Mouse (Mus musculus) left cerebral cortex, postnatal 14 days (tissue): Measurements from ENCODE around the gene Dhx32. TPM values are rescaled to one million over a fixed set of nuclear protein-coding genes. Genes with fewer than 3 reads are reported as not detected.

ENCODE experiments used
- DNase-seq, 2 experiments: peaks; one replicate each; pipeline ENCODE4 v3.0.0; 2021 to 2022; ENCODE audit warnings: low spot score in 2 of 2, mixed read lengths in 1 of 2
- intact Hi-C: fragments of 180-260 bp; cut with DNase I; formaldehyde crosslinking; loops from one replicate; pipeline ENCODE4 v1.15.1; 2025
- long read RNA-seq, 2 experiments: library from polyadenylated mRNA; stranded (forward); transcript quantifications; one replicate each; pipeline ENCODE4 v2.0.0; 2021
- total RNA-seq, 2 experiments: library from RNA; stranded (reverse); gene quantifications; 2 replicates each; pipeline ENCODE4 v1.2.3; 2021

The Dhx32 gene
- 10 to 100 TPM; 40.9 to 43.8 TPM for total RNA-seq
- long read RNA-seq, experiment 1, transcript Dhx32-201 (12 exons, 2,955 nt): major isoform, 68 of 81 reads
- long read RNA-seq, experiment 1, partial matches to known transcripts: 2 of 81 reads
- long read RNA-seq, experiment 1, other reads (novel, unspliced or antisense): 9 of 81 reads
- long read RNA-seq, experiment 2, transcript Dhx32-201 (12 exons, 2,955 nt): major isoform, 31 of 41 reads
- long read RNA-seq, experiment 2, partial matches to known transcripts: 0 of 41 reads
- long read RNA-seq, experiment 2, other reads (novel, unspliced or antisense): 9 of 41 reads

GRCm38 (mm10) chr7:133782717-133783435, at the start of gene Dhx32:
Dhx32 (minus strand) TSS chr7:133782726.
- intact Hi-C loops: no loop called here
- peak; percentile 80 to 82 for DNase-seq

DNA sequence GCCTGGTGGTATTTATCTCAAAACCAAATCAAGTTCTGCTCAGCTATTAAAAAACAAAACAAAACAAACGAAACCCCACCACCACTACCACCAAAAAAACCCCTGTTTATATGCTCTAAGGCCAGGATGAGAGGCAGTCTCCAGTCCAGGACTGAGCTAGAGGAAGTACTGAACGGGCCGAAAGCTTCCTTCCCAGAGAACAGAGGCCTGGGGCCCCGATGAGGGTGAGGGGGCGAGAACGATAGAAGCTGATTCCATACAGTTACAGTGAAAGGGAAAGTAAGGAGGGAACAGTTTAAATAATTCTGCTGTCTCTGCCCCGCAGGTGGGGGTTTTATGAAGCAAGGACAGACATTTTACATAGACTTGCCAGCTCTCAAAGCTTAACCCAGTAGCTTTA, 47.1 kb upstream of the Dhx32 start:
- intact Hi-C loops: no loop called here
- no peak for DNase-seq

DNA sequence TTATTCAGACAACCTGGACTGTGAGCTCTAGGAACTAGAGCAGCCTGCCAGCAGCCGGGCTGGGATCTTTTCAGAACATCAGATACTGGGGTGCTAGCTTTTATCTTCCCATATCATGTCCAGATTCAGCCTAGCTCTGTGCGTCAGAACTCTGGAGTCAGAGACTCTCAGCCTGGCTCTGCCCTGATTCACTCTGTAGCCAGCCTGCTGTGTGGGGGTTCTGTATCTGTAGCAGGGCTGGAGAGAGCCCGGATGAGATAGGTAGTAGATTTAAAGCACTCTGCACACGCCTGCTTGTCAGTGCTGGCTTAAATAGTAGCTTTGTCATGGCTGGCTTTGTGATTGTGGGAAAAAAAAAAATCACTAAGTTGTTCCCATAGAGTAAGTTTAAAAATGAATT, 46.0 kb upstream of the Dhx32 start:
- peak in 1 of 2 experiments; percentile 12 for DNase-seq
- intact Hi-C loops: no loop called here

GRCm38 (mm10) chr7:133824579-133824978, 42.1 kb upstream of the Dhx32 start:
- intact Hi-C loops: no loop called here
- DNase-seq: no peak

DNA sequence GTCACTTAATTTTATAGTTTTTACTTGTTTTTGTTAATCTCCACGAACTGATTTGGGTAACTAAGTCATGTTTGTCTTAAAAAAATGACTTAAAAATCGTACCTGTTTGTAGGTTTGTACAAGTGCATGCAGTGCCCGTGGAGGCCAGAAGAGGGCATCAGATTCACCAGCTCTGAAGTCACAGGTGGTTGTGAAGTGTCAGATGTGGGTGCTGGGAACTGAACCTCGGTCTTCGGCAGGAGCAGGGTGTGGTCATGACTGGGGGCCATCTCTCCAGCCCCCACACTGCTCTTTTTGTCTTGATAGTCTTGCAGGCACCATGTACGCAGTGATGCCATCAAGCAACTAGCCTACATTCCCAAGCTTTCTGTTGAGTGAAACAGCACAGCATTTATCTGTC, 41.2 kb upstream of the Dhx32 start:
- no peak for DNase-seq
- intact Hi-C loops: no loop called here

GRCm38 (mm10) chr7:133813331-133813730, 30.8 kb upstream of the Dhx32 start:
- intact Hi-C loops: no loop called here
- DNase-seq: peak; percentile 33 to 45

DNA sequence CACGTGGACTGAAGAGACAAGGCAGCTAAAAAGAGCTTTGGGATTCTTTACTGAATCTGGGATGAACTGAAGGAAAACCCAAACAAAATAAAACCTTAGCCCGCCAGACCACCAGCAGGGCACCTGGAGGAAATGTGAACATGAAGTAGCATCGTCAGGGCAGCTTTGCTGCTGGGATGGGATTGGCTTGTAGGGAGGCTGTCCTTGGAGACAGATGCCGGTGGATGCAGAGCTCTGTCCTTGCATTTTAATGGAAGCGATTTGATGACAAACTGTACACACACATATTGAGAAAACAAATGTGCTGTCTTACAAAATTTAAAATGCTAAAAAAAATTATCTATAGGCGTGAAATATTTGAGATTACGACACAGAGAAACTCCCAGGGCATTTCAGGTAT, 30.4 kb upstream of the Dhx32 start:
- intact Hi-C loops: no loop called here
- no peak for DNase-seq

GRCm38 (mm10) chr7:133805614-133806175, 23.2 kb upstream of the Dhx32 start:
- intact Hi-C loops: no loop called here
- peak; percentile 49 to 76 for DNase-seq

DNA sequence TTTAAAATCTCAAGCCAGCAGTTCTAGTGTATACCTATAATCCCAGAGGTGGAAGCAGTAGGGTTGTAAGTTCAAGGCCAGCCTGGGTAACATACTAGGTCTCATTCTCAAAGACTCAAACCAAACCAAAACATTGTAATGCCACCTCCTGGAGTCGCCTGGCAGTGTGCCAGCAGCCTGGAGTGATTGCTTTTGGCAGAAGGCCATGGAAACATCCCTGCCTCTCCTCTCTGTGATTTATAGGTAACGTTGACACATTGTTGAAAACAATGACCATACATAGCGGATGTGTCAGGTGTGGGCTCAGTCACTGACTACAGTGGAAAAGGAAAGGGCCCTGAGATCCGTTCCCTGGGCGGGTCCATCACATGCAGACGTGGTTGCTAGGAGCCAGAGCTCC, 19.3 kb upstream of the Dhx32 start:
- no peak for DNase-seq
- intact Hi-C loops: no loop called here

DNA sequence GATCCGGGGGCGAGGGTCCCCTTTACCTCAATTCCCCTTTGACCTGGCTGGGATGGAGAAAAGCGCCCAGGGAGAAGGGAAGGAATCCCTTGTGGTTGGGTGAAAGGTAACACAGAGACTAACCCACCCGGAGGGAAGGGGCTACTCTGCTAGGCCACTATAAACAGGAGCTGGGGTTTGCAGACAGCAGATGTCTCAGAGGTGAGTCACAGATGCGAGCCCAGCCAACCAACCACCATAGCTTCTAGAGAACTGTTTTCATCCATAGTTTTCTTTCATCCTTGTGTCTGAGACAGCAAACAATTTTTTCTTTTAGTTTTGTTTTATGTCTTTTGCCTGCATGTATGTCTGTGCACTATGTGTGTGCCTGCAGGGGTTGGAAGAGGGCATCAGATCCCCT, 17.4 kb upstream of the Dhx32 start:
- intact Hi-C loops: no loop called here
- no peak for DNase-seq

- DNase-seq: no peak
- intact Hi-C loops: no loop called here
Observed at GRCm38 (mm10) chr7:133794720-133795119, 12.2 kb upstream of the Dhx32 start.

- peak in 1 of 2 experiments; percentile 31 for DNase-seq
- intact Hi-C loops: no loop called here
Observed at GRCm38 (mm10) chr7:133793248-133794131, 11.0 kb upstream of the Dhx32 start.

GRCm38 (mm10) chr7:133792771-133793170, 10.2 kb upstream of the Dhx32 start:
- intact Hi-C loops: no loop called here
- DNase-seq: no peak

GRCm38 (mm10) chr7:133790608-133791229, 8.2 kb upstream of the Dhx32 start:
- no peak for DNase-seq
- intact Hi-C loops: no loop called here

DNA sequence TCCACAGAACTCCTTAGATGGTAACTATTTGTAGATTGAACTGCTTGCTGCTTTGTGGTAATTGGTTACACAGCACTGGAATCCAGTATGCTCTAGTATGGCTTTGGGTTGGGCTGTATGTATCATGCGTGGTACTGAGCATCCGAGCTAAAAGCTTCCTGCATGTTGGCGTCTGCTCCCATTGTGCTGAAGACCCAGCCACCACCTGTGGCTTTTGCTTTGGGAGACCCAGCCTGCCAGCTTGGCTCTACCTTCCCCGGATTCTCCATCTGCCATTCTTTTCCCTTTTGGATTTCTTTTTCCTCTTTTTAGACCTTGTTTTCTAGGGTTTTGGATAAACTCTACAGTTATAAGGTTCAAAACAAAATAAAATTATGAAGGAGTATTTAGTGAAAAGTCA, 7.6 kb upstream of the Dhx32 start:
- no peak for DNase-seq
- intact Hi-C loops: no loop called here

GRCm38 (mm10) chr7:133788147-133788546, 5.6 kb upstream of the Dhx32 start:
- DNase-seq: no peak
- intact Hi-C loops: no loop called here

DNA sequence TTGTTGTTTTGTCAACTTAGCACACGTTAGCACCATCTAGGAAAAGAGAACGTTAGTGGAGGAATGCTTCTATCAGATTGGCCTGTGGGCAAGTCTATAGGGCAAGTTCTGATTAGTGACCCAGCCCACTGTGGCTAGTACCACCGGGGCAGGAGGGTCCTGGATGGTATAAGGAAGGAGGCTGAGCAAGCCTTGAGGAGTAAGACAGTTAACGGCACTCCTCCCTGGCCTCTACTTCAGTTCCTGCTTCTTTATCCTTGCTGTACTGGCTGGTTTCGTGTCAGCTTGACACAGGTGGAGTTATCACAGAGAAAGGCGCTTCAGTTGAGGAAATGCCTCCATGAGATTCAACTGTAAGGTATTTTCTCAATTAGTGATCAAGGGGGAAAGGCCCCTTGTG, 5.0 kb upstream of the Dhx32 start:
- intact Hi-C loops: no loop called here
- no peak for DNase-seq

DNA sequence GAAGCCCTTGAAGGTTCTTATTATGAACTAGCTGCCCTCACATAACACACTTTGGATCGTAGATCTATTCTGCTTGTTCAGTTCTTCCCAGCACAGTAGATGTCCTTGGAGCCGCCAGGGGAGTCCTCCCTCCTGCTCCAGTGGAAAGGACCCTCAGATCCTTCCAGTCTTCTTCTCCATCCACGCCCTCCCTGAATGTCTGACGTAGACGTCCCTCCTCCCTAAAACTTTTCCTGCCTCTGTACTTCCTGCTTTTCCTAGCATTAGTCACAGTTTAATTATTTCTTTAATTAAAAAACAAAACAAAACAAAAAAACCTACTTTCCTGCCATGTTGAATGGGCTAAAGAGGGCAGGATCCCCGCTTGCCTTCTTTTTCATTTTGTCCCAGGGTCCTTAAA, 535 bp downstream of the Dhx32 start:
- no peak for DNase-seq
- intact Hi-C loops: no loop called here

DNA sequence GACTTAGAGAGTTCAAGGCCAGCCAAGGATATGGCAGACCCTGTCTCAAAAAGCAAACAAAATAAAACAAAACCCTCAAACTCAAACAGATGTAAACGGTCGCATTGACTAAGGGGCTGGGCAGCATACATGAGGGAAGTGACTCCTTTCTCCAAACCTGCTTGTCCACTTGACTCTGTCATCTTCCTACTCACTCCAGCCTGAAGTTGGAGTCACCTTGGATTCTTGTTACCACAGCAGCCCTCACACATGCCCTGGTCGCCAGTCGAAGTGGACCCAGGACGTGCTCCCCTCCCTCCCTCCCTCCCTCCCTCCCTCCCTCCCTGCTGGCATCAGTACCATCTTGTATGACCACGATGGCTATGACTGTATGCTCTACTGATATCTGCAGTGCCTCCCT, 943 bp downstream of the Dhx32 start:
- DNase-seq: no peak
- intact Hi-C loops: no loop called here
